Mouse (Mus musculus) intestine, embryonic 15.5 days (tissue): ENCODE results near the gene Lgals8. TPM values are rescaled to one million over a fixed set of nuclear protein-coding genes. Genes with fewer than 3 reads are reported as not detected.

ENCODE experiments used
- ATAC-seq: fragments of 200-750 bp; cut with Nextera tagmentation; 2 replicates; pipeline ENCODE4 v1.8.0; 2017; ENCODE audit warnings: moderate TSS enrichment, moderate library complexity
- H3K27ac ChIP-seq: fragments of 300-500 bp; sonication (generic); 2 replicates; pipeline ENCODE4 v1.5.1; 2015; ENCODE audit warnings: mild to moderate bottlenecking, inconsistent platforms
- H3K27me3 ChIP-seq: fragments of 300-500 bp; sonication (generic); replicated peaks from 2 replicates; pipeline ENCODE4 v1.6.1; 2015; ENCODE audit warnings: inconsistent platforms
- H3K36me3 ChIP-seq: fragments of 300-500 bp; sonication (generic); 2 replicates; pipeline ENCODE4 v1.6.1; 2015; ENCODE audit warnings: inconsistent platforms
- H3K4me1 ChIP-seq: fragments of 300-500 bp; sonication (generic); replicated peaks from 2 replicates; pipeline ENCODE4 v1.6.1; 2015; ENCODE audit warnings: inconsistent platforms
- H3K4me2 ChIP-seq: fragments of 300-500 bp; sonication (generic); replicated peaks from 2 replicates; pipeline ENCODE4 v1.6.1; 2015; ENCODE audit warnings: mild to moderate bottlenecking, inconsistent platforms
- H3K4me3 ChIP-seq: fragments of 300-500 bp; sonication (generic); replicated peaks from 2 replicates; pipeline ENCODE4 v1.5.1; 2015; ENCODE audit warnings: inconsistent platforms
- H3K9ac ChIP-seq: fragments of 300-500 bp; sonication (generic); 2 replicates; pipeline ENCODE4 v1.6.1; 2015; ENCODE audit warnings: inconsistent platforms
- H3K9me3 ChIP-seq: fragments of 300-500 bp; sonication (generic); 2 replicates; pipeline ENCODE4 v1.6.1; 2016; ENCODE audit warnings: inconsistent platforms
- WGBS: fragments of 180-500 bp; shearing (Covaris S2); methylation state at CpG from one replicate; pipeline ENCODE4 v1.1.7; 2015; 5-methylcytosine and 5-hydroxymethylcytosine counted together
- polyA plus RNA-seq: library from polyadenylated mRNA; unstranded; fragments of >200 nt; fragmentation: Nextera tagmentation; extraction: Ambion mirVana; gene quantifications from 2 replicates; pipeline ENCODE4 v1.2.1, GENCODE M21; 2015

The Lgals8 gene
- polyA plus RNA-seq, 1 experiment from 2014 or later = 36.0 TPM

- H3K27ac ChIP-seq = peak overlapping the region; percentile 37
- H3K9ac ChIP-seq = no peak overlapping the region
- H3K36me3 ChIP-seq = 0 out of 2 replicates have a peak, but pooled peaks cover 5% of the 10 kb centered on the region
- no peaks in the 10 kb centered on the region for H3K27me3 ChIP-seq
- no peak overlapping the region for H3K4me3 ChIP-seq
- 66% methylated on average over 7 of the region's 7 CpGs for WGBS
- peak; percentile 73 for ATAC-seq
- no peaks in the 10 kb centered on the region for H3K9me3 ChIP-seq
- no peaks in the 10 kb centered on the region for H3K4me1 ChIP-seq
- H3K4me2 ChIP-seq = peak overlapping the region; percentile 25; the same call in 1 of the 2 replicates
Measured at GRCm38 (mm10) chr13:12456711-12457110, 8.0 kb downstream of the Lgals8 start.

DNA sequence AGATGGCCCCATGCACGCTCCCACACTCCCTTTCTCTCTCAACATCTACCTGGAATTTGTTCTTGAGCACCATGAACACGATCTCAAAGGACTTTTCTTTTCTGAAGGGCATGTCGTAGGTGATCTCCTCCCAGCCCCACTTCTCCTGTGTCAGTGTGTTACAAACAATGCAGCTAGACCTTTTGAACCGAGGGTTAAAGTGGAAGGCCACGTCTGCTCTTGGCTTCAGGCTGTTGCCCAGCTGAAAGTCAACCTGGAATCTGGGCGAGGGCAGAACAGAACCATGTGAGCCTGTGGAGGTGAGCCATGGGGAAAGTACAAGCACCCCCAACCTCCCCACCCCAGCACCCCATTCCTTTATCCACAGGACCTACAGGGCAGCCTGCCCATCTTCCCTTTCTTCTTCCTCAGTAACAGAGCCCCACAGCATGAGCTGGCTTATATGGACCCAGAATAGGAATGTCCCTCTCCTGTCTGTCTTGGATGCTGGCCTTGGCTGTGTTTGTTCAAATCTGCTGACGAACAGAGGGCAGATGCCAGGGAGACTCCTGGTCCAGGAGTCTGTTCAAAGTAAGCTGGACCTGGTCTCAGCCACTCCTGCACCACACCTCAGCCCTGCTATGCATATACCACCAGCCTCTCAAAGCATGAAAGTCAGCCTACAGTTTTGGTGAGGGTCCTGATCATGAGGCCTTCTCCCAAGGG is 9.9 kb downstream of the Lgals8 start:
- H3K9ac ChIP-seq = no peak overlapping the region
- H3K27me3 ChIP-seq = no peaks in the 10 kb centered on the region
- H3K27ac ChIP-seq = no peak overlapping the region
- WGBS = 83% methylated on average over 7 of the region's 7 CpGs
- no peaks in the 10 kb centered on the region for H3K9me3 ChIP-seq
- H3K4me2 ChIP-seq = no peak overlapping the region
- no peak for ATAC-seq
- 0 out of 2 replicates have a peak, but pooled peaks cover 4% of the 10 kb centered on the region for H3K36me3 ChIP-seq
- H3K4me3 ChIP-seq = no peak overlapping the region
- no peaks in the 10 kb centered on the region for H3K4me1 ChIP-seq

DNA sequence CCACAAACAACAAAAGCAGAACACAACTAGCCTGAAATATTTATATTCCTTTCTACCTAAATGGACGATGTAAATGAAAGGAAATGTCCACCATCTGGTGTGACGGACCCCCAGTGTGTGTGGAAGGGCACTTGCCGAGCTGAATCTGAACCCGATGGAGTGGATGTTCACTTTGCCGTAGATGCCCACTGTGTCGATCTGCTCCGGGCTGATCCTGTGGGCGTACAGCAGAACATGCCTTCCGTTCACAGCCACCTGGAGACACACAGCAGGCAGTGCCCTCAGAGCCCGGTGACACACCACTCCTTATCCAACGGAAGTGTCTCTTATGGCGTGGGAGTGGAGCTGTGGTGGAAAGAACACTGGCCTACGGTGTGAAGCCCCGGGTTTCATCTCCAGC is 11.6 kb downstream of the Lgals8 start:
- Histone ChIP-seq H3K9me3 (no peaks in the 10 kb centered on the region), H3K36me3 (0 out of 2 replicates have a peak, but pooled peaks cover 2% of the 10 kb centered on the region), H3K27ac (no peak overlapping the region), H3K27me3 (no peaks in the 10 kb centered on the region), H3K4me2 (no peak overlapping the region), H3K9ac (no peak overlapping the region), H3K4me1 (no peaks in the 10 kb centered on the region), H3K4me3 (no peak overlapping the region)
- WGBS = 90% methylated on average over 14 of the region's 14 CpGs
- no peak for ATAC-seq

DNA sequence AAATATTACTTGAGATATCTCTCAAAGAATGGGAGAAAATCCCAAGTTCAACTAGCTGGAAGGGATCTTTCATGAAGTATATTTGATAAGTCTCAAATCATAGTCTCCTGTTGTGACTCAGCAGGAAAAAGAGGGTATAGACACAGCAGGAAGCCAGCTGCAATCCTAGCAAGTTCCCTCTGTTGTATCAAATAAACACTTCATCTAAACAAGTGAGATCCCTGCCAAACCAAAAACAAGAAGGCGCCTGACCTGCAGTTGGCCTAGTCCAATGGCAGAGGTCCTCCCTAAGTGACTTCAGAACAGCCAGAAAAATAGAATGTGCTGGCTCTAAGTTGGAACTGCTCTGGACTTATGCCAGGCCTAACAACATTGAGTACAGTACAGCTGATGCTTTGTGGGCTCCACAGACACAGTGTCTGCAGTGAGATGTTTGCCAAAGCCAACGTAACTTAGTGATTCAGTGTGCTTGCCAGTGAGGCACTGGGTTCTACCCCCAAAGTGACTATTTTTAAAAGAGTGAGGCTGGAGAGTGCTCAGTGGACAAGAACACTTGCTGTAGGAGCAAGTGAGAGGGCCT is 22.6 kb downstream of the Lgals8 start:
- H3K27me3 ChIP-seq = no peaks in the 10 kb centered on the region
- H3K4me3 ChIP-seq = no peak overlapping the region
- no peaks in the 10 kb centered on the region for H3K4me1 ChIP-seq
- H3K27ac ChIP-seq = no peak overlapping the region
- no peak overlapping the region for H3K4me2 ChIP-seq
- H3K36me3 ChIP-seq = peaks cover 16% of the 10 kb centered on the region; the same call in 1 of the 2 replicates
- 0 out of 2 replicates have a peak, but pooled peaks have one; percentile 25 for ATAC-seq
- H3K9me3 ChIP-seq = no peaks in the 10 kb centered on the region
- 44% methylated on average over 2 of the region's 2 CpGs for WGBS
- no peak overlapping the region for H3K9ac ChIP-seq

DNA sequence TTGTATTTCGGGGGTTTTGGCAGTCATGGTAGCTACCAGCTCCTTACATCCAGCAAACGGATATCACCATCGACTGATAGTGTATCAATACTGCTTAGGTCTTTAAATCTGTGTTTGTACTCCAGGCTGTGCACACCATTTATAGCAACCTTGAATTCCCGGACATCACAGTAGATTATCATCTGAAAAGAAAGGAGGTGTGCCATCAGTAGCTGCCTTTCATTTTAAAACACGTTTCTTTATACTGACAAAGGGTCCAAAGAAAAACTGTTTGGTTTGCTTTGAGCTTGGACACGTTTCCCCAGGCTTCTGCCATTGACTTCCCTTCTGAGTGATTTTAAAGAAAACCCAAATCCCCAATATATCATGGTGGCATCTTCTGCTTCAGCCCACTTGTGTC is 23.9 kb downstream of the Lgals8 start:
- Histone ChIP-seq H3K4me3 (no peak overlapping the region), H3K27me3 (no peaks in the 10 kb centered on the region), H3K27ac (no peak overlapping the region), H3K36me3 (peaks cover 15% of the 10 kb centered on the region; the same call in 1 of the 2 replicates), H3K9ac (no peak overlapping the region), H3K9me3 (no peaks in the 10 kb centered on the region), H3K4me2 (no peak overlapping the region), H3K4me1 (no peaks in the 10 kb centered on the region)
- 87% methylated on average over 6 of the region's 6 CpGs for WGBS
- no peak for ATAC-seq

GRCm38 (mm10) chr13:12439586-12439985 is 25.2 kb downstream of the Lgals8 start:
- no peak overlapping the region for H3K27ac ChIP-seq
- no peaks in the 10 kb centered on the region for H3K4me1 ChIP-seq
- WGBS = 91% methylated on average over 3 of the region's 3 CpGs
- H3K9ac ChIP-seq = no peak overlapping the region
- no peak for ATAC-seq
- H3K4me2 ChIP-seq = no peak overlapping the region
- H3K9me3 ChIP-seq = no peaks in the 10 kb centered on the region
- no peaks in the 10 kb centered on the region for H3K27me3 ChIP-seq
- H3K36me3 ChIP-seq = peaks cover 26% of the 10 kb centered on the region
- H3K4me3 ChIP-seq = no peak overlapping the region

- H3K4me1 ChIP-seq = no peaks in the 10 kb centered on the region
- ATAC-seq = no peak
- H3K27me3 ChIP-seq = no peaks in the 10 kb centered on the region
- no peak overlapping the region for H3K27ac ChIP-seq
- no peaks in the 10 kb centered on the region for H3K9me3 ChIP-seq
- H3K4me2 ChIP-seq = no peak overlapping the region
- peaks cover 50% of the 10 kb centered on the region for H3K36me3 ChIP-seq
- 84% methylated on average over 5 of the region's 5 CpGs for WGBS
- H3K4me3 ChIP-seq = no peak overlapping the region
- no peak overlapping the region for H3K9ac ChIP-seq
Measured at GRCm38 (mm10) chr13:12433843-12434242, 30.9 kb downstream of the Lgals8 start.

DNA sequence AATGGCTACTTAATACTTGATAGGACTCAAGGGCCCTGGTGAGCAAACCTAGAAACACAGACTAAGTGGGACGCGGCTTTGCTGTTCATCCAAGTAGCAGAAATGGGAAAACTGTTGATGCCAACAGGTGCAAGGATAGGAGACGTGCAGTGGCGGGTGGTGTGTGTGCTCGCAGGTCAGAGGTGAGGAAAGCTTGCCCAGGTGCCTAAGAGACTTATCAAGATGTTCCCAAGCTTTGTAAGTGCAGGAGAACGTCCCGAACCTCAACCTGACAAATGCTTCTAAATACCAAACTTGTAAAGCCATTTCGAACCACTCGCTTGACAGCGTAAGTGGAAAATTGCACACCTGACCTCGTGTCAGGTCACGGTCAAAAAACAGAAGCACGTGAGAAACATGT is 36.2 kb downstream of the Lgals8 start:
- peaks cover 43% of the 10 kb centered on the region for H3K36me3 ChIP-seq
- H3K4me1 ChIP-seq = no peaks in the 10 kb centered on the region
- no peak overlapping the region for H3K27ac ChIP-seq
- no peaks in the 10 kb centered on the region for H3K27me3 ChIP-seq
- ATAC-seq = no peak
- WGBS = 93% methylated on average over 13 of the region's 13 CpGs
- no peaks in the 10 kb centered on the region for H3K9me3 ChIP-seq
- no peak overlapping the region for H3K4me2 ChIP-seq
- no peak overlapping the region for H3K4me3 ChIP-seq
- no peak overlapping the region for H3K9ac ChIP-seq

- peaks cover 44% of the 10 kb centered on the region for H3K36me3 ChIP-seq
- no peaks in the 10 kb centered on the region for H3K4me1 ChIP-seq
- 90% methylated on average over 9 of the region's 9 CpGs for WGBS
Measured at GRCm38 (mm10) chr13:12420596-12420995, 44.1 kb downstream of the Lgals8 start.

GRCm38 (mm10) chr13:12412016-12412415 is 52.7 kb downstream of the Lgals8 start:
- no peak overlapping the region for H3K4me2 ChIP-seq
- 84% methylated on average over 8 of the region's 8 CpGs for WGBS
- no peaks in the 10 kb centered on the region for H3K27me3 ChIP-seq
- no peak for ATAC-seq
- H3K4me3 ChIP-seq = no peak overlapping the region
- peaks cover 22% of the 10 kb centered on the region for H3K36me3 ChIP-seq
- no peak overlapping the region for H3K9ac ChIP-seq
- H3K4me1 ChIP-seq = no peaks in the 10 kb centered on the region
- no peaks in the 10 kb centered on the region for H3K9me3 ChIP-seq
- H3K27ac ChIP-seq = no peak overlapping the region

More at GRCm38 (mm10) chr13:12420596-12420995, 44.1 kb downstream of the Lgals8 start:
- ATAC-seq = no peak
- no peak overlapping the region for H3K4me2 ChIP-seq
- H3K27ac ChIP-seq = no peak overlapping the region
- no peak overlapping the region for H3K4me3 ChIP-seq
- no peak overlapping the region for H3K9ac ChIP-seq
- H3K27me3 ChIP-seq = no peaks in the 10 kb centered on the region
- no peaks in the 10 kb centered on the region for H3K9me3 ChIP-seq

DNA sequence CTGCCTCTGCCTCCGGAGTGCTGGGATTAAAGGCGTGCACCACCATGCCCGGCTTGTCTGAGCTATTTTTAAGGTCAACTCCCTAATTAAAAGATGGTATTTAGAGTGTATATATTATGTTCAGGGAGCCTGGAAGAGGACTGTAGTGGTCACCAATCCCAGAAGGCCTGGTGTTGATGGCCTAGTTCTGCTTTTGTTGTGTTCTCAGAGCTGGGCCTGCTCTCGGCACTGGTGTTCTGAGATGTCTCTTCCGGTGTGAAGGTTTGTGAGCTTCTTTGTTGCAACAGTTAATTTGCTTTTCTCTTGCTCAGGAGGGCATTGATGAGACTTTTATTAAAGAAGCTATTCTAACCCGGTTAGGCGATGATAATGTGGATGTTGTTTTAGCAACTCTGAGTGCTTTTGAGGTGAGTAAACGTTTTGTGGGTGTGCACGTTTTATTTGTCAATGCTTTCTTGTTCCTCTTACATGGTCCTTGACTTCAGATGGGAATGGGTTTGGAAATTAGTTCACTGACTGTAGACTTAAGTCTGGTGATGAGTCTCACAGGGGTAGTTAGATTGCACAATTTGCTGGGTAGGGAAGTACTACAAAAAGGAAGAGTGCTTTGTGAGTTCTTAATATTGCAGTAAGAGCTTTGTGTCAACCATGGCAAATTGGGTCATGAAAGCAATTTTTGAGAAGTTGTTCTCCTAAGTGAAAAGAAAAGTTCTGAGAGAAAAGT is 56.2 kb downstream of the Lgals8 start:
- whole genome bisulfite sequencing = 91% methylated on average over 9 of the region's 9 CpGs
- H3K36me3 ChIP-seq = peaks cover 29% of the 10 kb centered on the region
- H3K4me3 ChIP-seq = no peak overlapping the region
- H3K9ac ChIP-seq = no peak overlapping the region
- H3K27ac ChIP-seq = no peak overlapping the region
- H3K4me1 ChIP-seq = no peaks in the 10 kb centered on the region
- H3K27me3 ChIP-seq = no peaks in the 10 kb centered on the region
- no peak overlapping the region for H3K4me2 ChIP-seq
- no peak for ATAC-seq
- H3K9me3 ChIP-seq = no peaks in the 10 kb centered on the region

- H3K27ac ChIP-seq = no peak overlapping the region
- no peaks in the 10 kb centered on the region for H3K9me3 ChIP-seq
- H3K4me2 ChIP-seq = peak overlapping the region; percentile 80
- peak overlapping the region; percentile 59 for H3K9ac ChIP-seq
- under 1% methylated on average over 23 of the region's 23 CpGs for whole genome bisulfite sequencing
- peaks cover 4% of the 10 kb centered on the region; the same call in 1 of the 2 replicates for H3K4me1 ChIP-seq
- H3K4me3 ChIP-seq = peak overlapping the region; percentile 87
- peak; percentile 39 for ATAC-seq
- no peaks in the 10 kb centered on the region for H3K27me3 ChIP-seq
- H3K36me3 ChIP-seq = no peaks in the 10 kb centered on the region
Measured at GRCm38 (mm10) chr13:12395571-12395970, 69.2 kb downstream of the Lgals8 start.
